Mouse (Mus musculus): ENCODE results near the gene Neu2. TPM values are rescaled to one million over a fixed set of nuclear protein-coding genes. Genes with fewer than 3 reads are reported as not detected.

Gene Neu2
- polyA plus RNA-seq, 1 experiment: 0.22 TPM

GRCm38 (mm10) chr1:87589162-87589561, 79.5 kb downstream of the Neu2 start:
- TF ChIP-seq POLR2A (IDR thresholded peaks at IDR 0.05; ENCODE audit: borderline replicate concordance, extremely low read depth, insufficient read depth, insufficient read length, poor library complexity, severe bottlenecking) (no peak), CTCF (IDR thresholded peaks at IDR 0.05; ENCODE audit: borderline replicate concordance, extremely low read depth, insufficient read depth, insufficient read length) (no peak)
- no peak for DNase-seq (ENCODE audit: low read depth)

DNA sequence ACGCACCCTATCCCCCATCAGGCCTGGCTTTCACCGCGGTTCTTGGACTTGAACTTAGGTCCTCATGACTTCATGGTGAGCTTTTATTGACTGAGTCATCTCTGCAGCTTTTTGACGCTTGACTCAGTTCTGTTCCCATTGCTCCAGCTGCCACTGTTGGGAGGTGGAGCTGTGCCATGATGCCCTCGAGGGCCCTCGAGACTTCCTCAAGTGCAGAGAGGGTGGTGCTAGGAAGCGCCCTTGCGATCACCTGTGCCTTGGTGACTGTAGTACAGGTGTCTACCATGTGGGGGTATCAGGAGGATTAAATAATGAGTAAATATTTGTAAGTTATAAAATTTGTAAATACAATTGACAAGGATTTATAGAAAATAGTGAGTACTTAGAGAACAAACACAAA, 80.3 kb downstream of the Neu2 start:
- DNase-seq (ENCODE audit: low read depth): no peak
- TF ChIP-seq CTCF (IDR thresholded peaks at IDR 0.05; ENCODE audit: borderline replicate concordance, extremely low read depth, insufficient read depth, insufficient read length): no peak

DNA sequence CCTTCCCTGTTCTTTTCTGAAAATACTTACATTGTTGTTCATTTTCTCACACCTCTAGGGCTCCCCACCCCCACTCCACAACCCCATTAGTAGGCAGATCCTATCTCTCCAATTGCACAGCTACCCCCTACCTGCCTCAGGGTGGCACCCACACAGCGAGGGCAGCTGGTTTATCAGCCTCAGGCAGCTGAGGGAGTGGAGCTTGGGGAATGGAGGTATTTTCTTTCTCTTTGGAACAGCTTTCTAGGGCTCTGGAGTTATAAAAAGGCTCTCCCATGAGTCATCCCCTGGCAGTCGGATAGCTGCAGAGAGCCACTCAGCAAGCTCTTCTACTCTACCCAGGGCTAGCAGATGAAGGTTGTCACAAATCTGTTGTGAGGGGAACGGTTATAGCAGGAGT, 84.6 kb downstream of the Neu2 start:
- no peak for DNase-seq (ENCODE audit: low read depth)

DNA sequence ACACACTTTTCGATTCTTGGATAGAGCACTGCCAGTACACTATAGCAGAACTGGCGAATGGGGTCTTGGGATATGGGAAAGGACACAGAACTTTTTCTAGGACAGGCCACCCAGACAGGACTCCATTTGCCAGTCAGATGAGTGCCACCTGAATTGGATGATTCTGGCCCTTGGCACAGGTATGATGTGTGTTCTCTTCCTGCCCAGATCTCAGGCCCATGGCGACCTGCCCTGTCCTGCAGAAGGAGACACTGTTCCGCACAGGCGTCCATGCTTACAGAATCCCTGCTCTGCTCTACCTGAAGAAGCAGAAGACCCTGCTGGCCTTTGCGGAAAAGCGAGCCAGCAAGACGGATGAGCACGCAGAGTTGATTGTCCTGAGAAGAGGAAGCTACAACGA, 85.0 kb downstream of the Neu2 start:
- TF ChIP-seq CTCF (IDR thresholded peaks at IDR 0.05; ENCODE audit: borderline replicate concordance, extremely low read depth, insufficient read depth, insufficient read length): no peak
- no peak for TF ChIP-seq POLR2A (IDR thresholded peaks at IDR 0.05; ENCODE audit: borderline replicate concordance, extremely low read depth, insufficient read depth, insufficient read length, poor library complexity, severe bottlenecking)
- no peak for DNase-seq (ENCODE audit: low read depth)

More for the DNA sequence above, 84.6 kb downstream of the Neu2 start:
- no peak for TF ChIP-seq POLR2A (IDR thresholded peaks at IDR 0.05; ENCODE audit: borderline replicate concordance, extremely low read depth, insufficient read depth, insufficient read length, poor library complexity, severe bottlenecking)
- no peak for TF ChIP-seq CTCF (IDR thresholded peaks at IDR 0.05; ENCODE audit: borderline replicate concordance, extremely low read depth, insufficient read depth, insufficient read length)

DNA sequence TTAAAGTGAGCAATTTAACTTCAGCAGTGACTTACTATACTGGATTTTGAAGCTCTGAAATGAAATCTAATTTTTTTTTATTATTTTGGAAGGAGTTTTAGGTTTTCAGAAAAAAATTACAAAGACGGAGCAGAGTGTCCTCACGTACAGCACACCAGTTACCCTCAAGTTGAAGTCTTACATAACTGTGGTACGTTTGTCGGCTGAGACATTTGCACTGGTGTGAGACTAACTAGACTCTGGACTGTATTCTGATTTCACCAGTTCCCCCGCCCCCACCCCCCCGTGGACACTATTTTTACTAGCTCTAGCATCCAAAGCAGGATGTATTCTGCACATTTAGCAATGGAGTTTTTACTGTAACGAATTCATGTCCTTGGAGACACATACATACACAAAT, 90.8 kb downstream of the Neu2 start:
- DNase-seq (ENCODE audit: low read depth): no peak
- TF ChIP-seq POLR2A (IDR thresholded peaks at IDR 0.05; ENCODE audit: borderline replicate concordance, extremely low read depth, insufficient read depth, insufficient read length, poor library complexity, severe bottlenecking) (no peak), CTCF (IDR thresholded peaks at IDR 0.05; ENCODE audit: borderline replicate concordance, extremely low read depth, insufficient read depth, insufficient read length) (no peak)

GRCm38 (mm10) chr1:87601801-87602200, 92.1 kb downstream of the Neu2 start:
- TF ChIP-seq POLR2A (IDR thresholded peaks at IDR 0.05; ENCODE audit: borderline replicate concordance, extremely low read depth, insufficient read depth, insufficient read length, poor library complexity, severe bottlenecking): no peak
- no peak for TF ChIP-seq CTCF (IDR thresholded peaks at IDR 0.05; ENCODE audit: borderline replicate concordance, extremely low read depth, insufficient read depth, insufficient read length)
- DNase-seq (ENCODE audit: low read depth): no peak

DNA sequence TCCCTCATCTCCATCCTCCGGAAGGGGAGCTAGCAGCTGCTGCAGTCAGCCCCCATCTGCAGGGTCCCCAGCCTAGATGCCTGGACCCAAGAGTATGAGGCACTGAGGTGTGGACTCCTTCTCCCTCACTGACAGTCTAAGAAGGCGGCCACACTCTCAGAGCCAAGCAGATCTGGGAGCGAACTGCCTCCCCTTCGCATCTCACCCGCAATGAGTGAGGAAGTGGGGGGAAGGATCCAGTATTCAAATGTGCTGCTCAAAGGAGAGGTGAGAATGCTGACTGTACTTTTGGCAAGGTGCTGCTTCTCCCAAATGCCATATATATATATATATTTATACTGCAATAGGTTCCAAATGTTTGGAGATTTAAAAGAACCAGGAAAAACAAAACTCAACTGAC, 93.7 kb downstream of the Neu2 start:
- no peak for DNase-seq (ENCODE audit: low read depth)
- TF ChIP-seq POLR2A (IDR thresholded peaks at IDR 0.05; ENCODE audit: borderline replicate concordance, extremely low read depth, insufficient read depth, insufficient read length, poor library complexity, severe bottlenecking) (no peak), CTCF (IDR thresholded peaks at IDR 0.05; ENCODE audit: borderline replicate concordance, extremely low read depth, insufficient read depth, insufficient read length) (no peak)

GRCm38 (mm10) chr1:87605296-87605695, 95.6 kb downstream of the Neu2 start:
- no peak for TF ChIP-seq CTCF (IDR thresholded peaks at IDR 0.05; ENCODE audit: borderline replicate concordance, extremely low read depth, insufficient read depth, insufficient read length)
- no peak for TF ChIP-seq POLR2A (IDR thresholded peaks at IDR 0.05; ENCODE audit: borderline replicate concordance, extremely low read depth, insufficient read depth, insufficient read length, poor library complexity, severe bottlenecking)
- no peak for DNase-seq (ENCODE audit: low read depth)

DNA sequence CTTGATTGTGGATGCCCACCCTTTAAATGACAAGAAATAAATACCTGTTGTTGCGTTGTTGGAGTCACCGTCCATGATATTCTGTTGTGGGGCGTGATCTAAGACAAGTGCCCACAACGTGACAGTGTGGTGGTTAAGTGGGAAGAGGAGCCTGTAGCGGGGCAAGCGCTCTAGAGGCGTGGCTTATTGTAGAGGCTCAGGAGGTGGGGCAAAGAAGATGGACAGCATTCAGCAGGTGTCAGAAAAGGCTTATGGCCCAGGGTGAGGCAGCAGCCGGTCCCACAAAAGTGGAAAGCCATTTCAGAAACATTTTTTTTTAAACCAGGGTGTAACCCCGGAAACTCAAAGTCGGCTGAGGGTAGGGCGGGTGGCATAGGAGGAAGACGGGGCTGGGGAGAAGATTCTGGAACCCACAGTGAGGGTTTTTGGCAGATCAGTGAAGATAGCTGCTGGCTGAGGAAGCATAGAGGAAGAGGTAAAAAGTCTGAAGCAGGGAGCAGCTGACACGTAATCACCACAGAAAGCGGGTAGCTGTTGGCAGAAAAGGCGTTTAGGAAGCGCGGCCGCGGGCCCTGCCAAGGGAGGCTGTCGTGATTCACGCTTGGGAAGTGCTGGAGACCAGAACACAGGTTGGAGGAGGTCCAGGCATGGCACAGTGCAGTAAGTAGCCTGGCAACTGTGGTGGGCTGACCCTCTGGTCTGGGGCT, 97.8 kb downstream of the Neu2 start:
- peak; percentile 78 for DNase-seq (ENCODE audit: low read depth)
- TF ChIP-seq CTCF (IDR thresholded peaks at IDR 0.05; ENCODE audit: borderline replicate concordance, extremely low read depth, insufficient read depth, insufficient read length) (no peak), POLR2A (IDR thresholded peaks at IDR 0.05; ENCODE audit: borderline replicate concordance, extremely low read depth, insufficient read depth, insufficient read length, poor library complexity, severe bottlenecking) (no peak)

GRCm38 (mm10) chr1:87608416-87609046, 98.8 kb downstream of the Neu2 start:
- DNase-seq (ENCODE audit: low read depth): peak; percentile 42
- TF ChIP-seq CTCF (IDR thresholded peaks at IDR 0.05; ENCODE audit: borderline replicate concordance, extremely low read depth, insufficient read depth, insufficient read length) (peak; percentile 68), POLR2A (IDR thresholded peaks at IDR 0.05; ENCODE audit: borderline replicate concordance, extremely low read depth, insufficient read depth, insufficient read length, poor library complexity, severe bottlenecking) (no peak)

DNA sequence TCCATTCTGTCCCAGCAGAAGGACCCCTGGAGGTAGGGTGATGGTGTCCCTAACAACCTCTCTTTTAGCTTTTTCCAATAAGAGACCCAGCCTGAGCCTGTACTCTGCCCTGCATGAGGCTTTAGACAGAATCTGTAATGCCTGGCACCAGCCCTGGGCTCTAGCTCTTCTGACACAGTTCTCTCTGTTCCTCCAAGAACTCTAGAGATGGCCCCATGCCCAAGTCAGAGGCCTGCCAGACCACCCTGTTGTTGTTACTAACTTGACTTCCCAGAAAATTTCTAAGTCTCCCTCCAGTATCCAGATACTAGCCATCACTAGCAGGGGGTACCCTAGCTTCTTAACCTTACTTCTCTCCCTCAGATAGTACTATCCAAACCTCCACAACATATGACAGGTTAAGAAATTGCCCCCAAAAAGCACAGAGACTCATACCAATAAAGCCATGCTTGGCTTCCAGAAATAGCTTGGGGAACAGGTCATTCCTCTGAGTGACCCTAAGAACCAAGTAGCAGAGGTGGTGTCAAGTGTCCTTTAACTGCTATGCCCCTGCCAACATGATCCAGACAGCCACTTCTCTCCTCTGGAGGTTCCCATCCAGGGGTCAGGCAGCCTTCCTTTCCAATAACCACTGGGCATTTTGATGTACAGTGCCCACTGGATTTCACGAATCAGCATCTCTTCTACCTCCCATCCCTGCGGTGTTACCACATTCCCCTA, 105.0 kb downstream of the Neu2 start:
- DNase-seq (ENCODE audit: low read depth): no peak

More for the DNA sequence above, 105.0 kb downstream of the Neu2 start:
- TF ChIP-seq CTCF (IDR thresholded peaks at IDR 0.05; ENCODE audit: borderline replicate concordance, extremely low read depth, insufficient read depth, insufficient read length): no peak
- TF ChIP-seq POLR2A (IDR thresholded peaks at IDR 0.05; ENCODE audit: borderline replicate concordance, extremely low read depth, insufficient read depth, insufficient read length, poor library complexity, severe bottlenecking): no peak

Data from brain, embryonic 14.5 days (tissue).